Mouse (Mus musculus) cerebellum, postnatal 4 days (tissue): ENCODE data around the gene Gpr50.

Experiments used
- DNase-seq, 2 experiments: peaks; one replicate each; pipeline ENCODE4 v3.0.0; 2022; ENCODE audit warnings: low spot score in 2 of 2, mixed read lengths in 1 of 2

Gpr50 gene

DNA sequence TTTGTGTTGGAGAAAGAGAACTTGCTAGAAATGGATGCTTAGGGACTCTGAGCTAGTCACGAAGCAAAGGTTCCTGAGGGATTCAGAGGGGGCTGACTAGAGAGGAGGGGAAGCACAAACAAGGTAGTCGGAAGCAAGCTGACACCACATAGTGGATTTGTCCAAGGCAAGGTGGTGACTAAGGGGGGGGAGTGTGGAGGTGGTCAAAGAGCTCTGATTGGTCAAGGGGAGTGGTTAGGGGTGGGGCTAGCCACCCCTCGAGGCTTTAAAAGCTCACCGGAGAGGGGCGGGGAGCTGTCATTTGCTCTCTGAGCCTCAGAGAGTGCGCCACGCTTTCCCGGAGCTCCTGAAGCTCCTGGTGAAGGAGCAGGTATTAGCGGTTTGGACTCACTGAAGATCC is at the start of gene Gpr50:
Gene Gpr50, plus strand, starts transcription at position 294 of the 400 bp plus-strand sequence.
- DNase-seq = no peak

- DNase-seq = no peak
Observed at GRCm38 (mm10) chrX:71622286-71622685, 41.2 kb upstream of the Gpr50 start.

- peak in 1 of 2 experiments; percentile 19 for DNase-seq
Observed at GRCm38 (mm10) chrX:71623843-71624242, 39.6 kb upstream of the Gpr50 start.

DNA sequence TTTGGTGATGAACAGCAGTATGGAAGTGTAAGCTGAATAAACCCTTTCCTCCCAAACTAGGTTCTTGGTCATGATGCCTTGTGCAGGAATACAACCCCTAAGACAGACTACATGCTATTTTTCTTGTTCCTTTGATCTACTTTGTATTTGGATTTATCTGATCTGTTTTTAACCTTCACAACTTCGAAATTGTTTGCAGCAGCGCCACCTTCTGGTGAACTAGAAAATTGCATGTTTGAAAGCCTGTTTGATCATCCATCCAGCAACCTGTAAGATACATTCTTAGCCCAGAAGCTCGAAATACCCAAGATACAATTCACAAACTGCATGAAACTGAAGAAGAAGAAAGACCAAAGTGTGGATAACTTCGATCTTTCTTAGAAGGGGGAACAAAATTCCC is 35.2 kb upstream of the Gpr50 start:
- DNase-seq = peak; percentile 23 to 56

DNA sequence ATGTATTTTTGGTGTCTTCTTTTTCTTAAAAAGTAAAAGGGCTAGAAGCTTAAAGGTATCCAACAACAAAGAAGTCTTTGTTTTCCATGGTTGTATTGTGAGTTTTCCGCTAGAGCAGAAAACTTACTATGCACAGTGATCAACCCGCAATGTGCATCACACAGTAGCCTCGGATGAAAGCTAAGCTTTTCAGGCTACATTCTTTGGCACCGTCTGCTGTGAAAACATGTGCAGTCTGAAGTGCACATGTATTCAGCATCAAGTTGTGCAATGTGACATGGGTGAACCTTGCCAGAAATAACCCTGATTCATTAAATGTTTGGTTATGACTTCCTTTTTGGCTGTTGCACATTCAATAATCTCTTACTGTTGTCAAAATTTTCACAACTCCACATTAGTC is 32.8 kb upstream of the Gpr50 start:
- no peak for DNase-seq

DNA sequence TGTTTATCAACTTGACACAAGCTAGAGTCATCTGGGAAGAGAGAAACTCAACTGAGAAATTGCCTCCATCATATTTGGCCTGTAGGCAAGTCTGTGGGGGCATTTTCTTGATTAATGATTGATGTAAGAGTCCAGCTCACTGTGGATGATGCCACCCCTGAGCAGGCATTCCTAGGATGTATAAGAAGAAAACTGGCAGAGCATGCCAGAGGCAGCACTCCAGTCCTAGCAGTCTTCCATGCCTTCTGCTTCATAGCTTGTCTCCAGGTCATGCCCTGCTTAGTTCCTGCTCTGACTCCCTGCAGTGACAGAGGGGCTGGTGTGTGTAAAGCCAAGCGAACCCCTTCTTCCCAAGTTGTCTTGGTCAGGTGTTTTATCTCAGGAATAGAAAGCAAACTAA is 32.3 kb upstream of the Gpr50 start:
- DNase-seq = no peak

DNA sequence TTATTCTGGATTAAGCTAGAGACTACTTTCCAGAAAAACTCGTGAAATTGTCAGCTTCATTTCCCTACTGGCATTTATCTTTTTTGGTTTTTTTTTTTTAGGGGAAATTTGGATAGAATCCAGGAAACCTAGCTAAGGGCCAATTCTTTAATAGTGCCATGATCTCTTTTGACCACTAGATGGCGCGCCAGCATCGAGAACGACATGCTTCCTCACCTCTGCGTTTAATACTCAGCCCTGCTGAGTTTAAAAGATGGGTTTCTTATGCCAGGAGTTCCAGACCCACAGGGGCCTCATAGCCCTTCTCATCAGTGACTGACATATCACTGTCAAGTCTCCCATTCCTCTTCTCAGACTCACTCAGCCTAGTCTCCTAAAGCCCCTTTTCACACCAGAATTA is 15.5 kb upstream of the Gpr50 start:
- peak in 1 of 2 experiments; percentile 62 for DNase-seq

DNA sequence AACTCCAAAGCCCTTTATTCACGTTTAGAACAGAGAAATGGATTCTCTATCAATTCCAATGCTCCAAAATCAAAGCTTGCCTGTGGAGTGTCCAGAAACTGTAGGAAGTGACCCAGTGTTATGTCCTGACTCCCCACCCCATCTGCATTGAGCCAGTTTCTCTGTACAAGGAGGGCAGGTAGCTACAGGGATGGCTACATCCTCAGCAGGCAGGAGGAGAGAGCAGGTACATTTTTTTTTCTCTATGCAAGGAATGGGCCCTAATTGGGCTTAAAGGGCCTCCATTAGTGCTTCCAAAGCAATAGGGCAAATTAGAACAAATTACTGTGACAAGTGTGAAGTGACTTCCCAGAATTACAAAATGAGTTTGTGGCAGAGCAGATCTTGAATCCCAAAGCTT is 15.0 kb upstream of the Gpr50 start:
- DNase-seq = no peak

GRCm38 (mm10) chrX:71648848-71649454 is 14.5 kb upstream of the Gpr50 start:
- DNase-seq = peak; percentile 21 to 68

DNA sequence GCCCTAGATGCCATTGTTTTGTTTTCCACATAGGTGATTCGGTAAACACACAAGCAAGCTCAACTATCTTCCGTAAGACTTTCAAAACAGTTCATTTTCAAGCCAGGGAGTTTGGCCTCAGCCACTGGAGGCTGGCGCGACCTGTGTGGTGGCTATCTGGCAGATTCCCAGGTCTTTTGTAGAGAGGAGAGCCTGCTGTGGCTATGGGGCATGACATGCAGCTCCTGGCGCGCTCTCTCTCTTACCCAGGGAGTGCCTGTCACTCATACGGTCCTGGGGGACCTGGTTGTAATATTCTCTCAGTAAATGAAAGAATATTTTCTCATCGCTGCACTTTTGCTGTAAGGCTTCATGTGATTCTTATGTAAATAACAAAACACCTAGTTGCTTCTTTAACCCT is 13.5 kb upstream of the Gpr50 start:
- DNase-seq = peak in 1 of 2 experiments; percentile 27

- DNase-seq = no peak
Observed at GRCm38 (mm10) chrX:71661794-71662193, 1.7 kb upstream of the Gpr50 start.

- DNase-seq = no peak
Observed at GRCm38 (mm10) chrX:71663871-71664687, 612 bp downstream of the Gpr50 start.

- DNase-seq = no peak
Observed at GRCm38 (mm10) chrX:71664688-71665026, 1.2 kb downstream of the Gpr50 start.

DNA sequence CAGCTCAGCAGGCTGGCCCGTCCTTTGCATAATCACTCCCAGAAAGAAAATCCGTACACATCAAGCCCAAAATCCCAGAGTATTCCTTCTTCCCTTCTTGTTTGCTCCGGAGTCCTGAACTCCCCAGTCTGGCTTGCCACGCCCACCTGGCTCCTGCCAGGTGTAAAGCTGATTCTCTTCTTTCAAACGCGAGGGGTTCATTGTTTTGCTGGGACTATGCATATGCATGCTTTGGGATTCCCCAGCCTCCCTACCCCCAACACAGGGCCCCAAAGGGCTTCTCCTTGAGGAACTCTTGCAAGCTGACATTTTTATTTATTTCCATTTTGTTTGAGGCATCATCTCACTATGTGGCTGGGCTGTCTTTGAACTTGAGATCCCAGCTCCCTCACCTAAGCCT is 6.8 kb downstream of the Gpr50 start:
- no peak for DNase-seq

DNA sequence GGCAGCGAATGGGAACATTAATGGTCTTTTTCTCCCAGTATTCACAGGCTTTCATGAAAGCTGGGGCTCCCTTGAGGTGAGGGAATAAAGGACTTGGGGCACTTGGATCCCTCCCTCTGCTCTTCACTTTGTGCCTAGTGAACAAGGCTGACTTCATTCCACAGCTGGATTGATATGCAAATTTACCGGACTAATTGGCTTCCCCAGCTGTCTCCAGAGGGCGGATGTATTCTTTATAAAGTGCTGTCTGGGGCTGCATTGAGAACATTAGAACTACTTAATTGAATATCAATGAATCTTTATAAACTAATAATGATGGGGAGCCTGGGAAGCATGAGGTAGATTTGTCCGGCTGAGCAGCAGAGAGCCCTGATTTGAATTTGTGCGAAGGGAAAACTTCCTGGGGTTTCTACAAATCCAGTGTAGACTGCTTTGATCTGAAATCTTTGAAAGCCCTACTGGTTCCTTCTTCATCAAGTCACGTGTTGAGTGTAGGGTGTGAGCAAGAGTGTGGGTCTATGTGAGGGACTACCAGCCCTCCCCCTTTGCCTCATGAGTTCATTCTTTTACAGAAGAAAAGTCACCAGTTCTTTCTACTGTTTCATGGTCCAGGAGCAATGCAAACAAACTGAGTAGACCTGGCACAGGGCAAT is 37.5 kb downstream of the Gpr50 start:
- no peak for DNase-seq
